Mouse (Mus musculus) gastrocnemius, postnatal 14 days (tissue): ENCODE data around the gene Gm853. TPM values are rescaled to one million over a fixed set of nuclear protein-coding genes. Genes with fewer than 3 reads are reported as not detected.

ENCODE experiments used
- DNase-seq: peaks from one replicate; pipeline ENCODE4 v3.0.0; 2021; ENCODE audit warnings: mixed read lengths
- intact Hi-C: fragments of 180-260 bp; cut with DNase I; formaldehyde crosslinking; loops from one replicate; pipeline ENCODE4 v1.15.1; 2025; ENCODE audit warnings: low total_unique reads
- total RNA-seq, 2 experiments: library from RNA; stranded (reverse); gene quantifications; 2 replicates each; pipeline ENCODE4 v1.2.3; 2021

The Gm853 gene
- total RNA-seq, 2 experiments from 2014 or later = not detected

DNA sequence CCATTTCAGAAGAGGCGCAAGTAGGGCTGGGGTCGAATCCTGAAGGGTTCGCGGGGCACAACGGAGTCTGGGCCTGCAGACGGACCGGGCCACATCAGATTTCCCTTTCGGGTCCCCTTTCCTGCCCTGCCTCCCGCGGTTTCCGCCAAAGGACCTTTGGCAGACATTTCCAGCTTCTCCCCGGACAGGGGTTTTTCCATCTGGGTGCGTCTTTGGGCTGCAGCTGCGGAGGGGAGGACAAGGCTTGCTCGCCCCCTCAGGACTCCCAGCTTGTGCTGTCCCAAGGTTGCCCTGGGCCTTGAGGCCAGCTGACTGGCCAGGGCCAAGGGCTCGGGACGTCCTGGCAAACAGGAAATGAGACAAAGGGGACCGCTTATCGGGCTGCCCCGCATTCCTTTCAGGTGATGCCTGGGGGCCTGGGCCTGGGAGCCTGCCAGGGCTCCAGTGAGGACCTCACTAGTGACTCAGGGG is 58.8 kb downstream of the Gm853 start:
- intact Hi-C loops = no loop called here
- DNase-seq = peak; percentile 41

DNA sequence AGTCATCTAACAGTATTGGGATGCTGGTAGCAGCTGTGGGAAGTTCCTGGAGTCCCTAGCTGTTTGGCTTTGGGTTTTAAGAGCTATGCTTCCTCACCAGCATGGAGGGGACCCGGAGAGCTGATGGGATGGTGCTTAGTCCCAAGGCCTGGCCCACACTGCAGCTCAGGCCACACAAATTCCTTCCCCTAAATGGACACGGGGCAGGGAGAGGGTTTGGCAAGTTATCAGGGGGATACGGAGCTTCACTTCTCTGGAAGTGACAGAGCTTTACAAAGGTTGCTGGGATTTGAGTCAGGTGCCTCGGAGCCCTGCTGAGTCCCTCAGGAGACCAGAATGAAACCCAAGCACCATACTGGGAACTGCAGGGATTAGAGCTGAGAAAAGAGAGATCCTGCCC is 60.9 kb downstream of the Gm853 start:
- intact Hi-C loops = no loop called here
- DNase-seq = no peak

Other genes with a start within 250 kb of the Gm853 start
- gene Adgrb2, start 237.5 kb downstream of the Gm853 start, total RNA-seq = 1 to 10 TPM; 1.0 to 1.5 TPM
- 10 to 100 TPM; 37.9 to 46.5 TPM for gene Col16a1, start 174.6 kb downstream of the Gm853 start, total RNA-seq
- 10 to 100 TPM; 27.6 to 30.8 TPM for gene Pef1, start 119.8 kb downstream of the Gm853 start, total RNA-seq
- gene Hcrtr1, start 83.0 kb downstream of the Gm853 start, total RNA-seq = not detected
- 10 to 100 TPM; 29.3 to 39.2 TPM for gene Tinagl1, start 47.3 kb downstream of the Gm853 start, total RNA-seq
- 10 to 100 TPM; 53.0 to 57.0 TPM for gene Serinc2, start 56.8 kb upstream of the Gm853 start, total RNA-seq
- gene Fabp3, start 86.2 kb upstream of the Gm853 start, total RNA-seq = 1,000 to 10,000 TPM in 1 of 2 experiments, 100 to 1,000 TPM in 1; 662 to 1,168 TPM
- gene Gm10570, start 86.3 kb upstream of the Gm853 start, total RNA-seq = not detected
- 10 to 100 TPM; 41.5 to 44.0 TPM for gene Zcchc17, start 137.5 kb upstream of the Gm853 start, total RNA-seq
- 10 to 100 TPM; 15.7 to 20.7 TPM for gene Snrnp40, start 137.7 kb upstream of the Gm853 start, total RNA-seq